Mouse (Mus musculus): Measurements from ENCODE around the gene C3.

The C3 gene

GRCm38 (mm10) chr17:57228014-57228413 lies at the start of gene C3:
C3 (minus strand) TSS chr17:57228136.
- DNase-seq, result no peak

DNA sequence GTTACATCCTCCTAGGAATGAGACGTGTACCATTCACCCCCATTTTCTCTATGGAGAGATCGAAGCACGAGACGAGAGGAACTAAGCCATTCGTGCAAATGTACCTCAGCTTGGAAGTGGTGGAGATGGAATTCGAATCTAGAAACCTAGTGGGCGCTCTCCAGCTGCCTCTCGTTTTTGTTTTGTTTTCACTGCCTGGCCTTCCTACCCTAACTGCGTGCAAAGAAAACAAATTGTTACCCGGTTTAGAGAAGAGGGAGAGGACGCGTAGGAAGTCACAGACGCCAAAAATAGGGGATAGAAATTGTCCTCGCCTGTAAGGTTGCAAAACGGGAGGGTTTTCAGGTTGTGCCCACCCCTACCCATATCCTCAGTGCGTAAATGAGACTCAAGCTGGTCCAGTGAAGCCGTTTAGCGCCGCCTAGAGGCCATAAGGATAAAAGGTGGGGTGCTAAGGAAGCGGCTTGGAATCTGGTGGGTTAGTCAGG lies 48.7 kb upstream of the C3 start:
- DNase-seq, result peak; percentile 80

- no peak for DNase-seq
Observed at GRCm38 (mm10) chr17:57275997-57276351, 48.0 kb upstream of the C3 start.

DNA sequence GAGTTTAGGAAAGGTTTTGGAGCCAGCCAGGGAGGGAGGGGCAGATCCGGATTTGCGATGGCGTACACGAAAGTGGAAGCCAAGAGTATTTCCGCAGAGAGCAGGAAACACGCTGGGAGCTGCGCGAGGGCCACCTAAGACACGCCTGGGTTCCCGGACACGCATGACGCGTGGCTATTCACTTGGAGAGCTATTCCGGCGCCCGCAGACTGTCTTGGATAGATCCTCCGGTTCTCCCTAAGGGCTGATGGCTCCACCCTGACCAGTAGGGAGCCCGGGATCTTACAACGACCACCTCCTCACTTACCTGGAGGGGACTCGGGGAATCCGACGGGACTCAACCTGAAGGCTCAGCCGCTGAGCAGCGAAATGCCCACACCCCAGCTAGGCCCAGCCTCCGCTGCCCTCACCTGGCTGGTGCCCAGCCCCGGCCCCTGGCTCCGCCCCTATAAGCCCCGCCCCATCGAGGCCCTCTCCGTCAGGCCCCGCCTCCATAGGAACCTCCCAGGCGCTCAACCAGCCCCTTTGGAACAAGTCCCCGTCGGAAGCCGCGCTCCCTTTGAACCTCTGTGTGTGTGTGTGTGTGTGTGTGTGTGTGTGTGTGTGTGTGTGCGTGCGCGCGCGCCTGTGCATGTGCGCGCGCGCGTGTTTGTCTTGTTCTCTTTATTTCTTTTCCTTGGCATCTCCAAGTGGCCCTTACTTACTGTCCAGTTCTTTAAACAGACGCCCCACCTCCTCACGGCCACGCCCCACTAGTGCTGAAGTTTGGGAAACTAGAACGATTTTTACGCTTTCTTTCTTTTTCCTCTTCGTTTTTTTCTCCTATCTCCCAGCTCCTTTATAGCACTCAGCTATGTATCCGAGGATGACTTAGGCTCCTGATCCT lies 47.4 kb upstream of the C3 start:
- DNase-seq, result peak; percentile 91

- DNase-seq, result no peak
Observed at GRCm38 (mm10) chr17:57274686-57275085, 46.8 kb upstream of the C3 start.

DNA sequence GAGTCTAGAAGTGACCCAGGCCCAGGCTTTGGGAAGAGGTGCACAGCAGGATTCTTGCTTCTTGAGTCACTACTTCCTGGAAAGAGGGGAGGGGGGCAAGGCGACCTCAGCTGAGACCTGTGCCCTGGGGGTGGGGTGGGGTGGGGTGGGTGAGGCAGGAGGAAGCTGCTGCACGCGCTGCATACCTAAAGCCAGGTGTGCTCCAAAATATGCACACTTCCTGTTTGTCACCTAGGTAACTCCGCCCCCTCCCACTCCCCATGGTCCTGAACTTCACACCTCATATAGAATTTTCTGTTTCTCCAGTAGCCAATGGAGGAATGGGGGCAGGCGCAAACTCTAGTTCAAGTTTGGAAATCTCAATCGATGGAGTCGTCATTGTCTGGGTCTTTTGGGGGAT lies 45.9 kb upstream of the C3 start:
- no peak for DNase-seq

DNA sequence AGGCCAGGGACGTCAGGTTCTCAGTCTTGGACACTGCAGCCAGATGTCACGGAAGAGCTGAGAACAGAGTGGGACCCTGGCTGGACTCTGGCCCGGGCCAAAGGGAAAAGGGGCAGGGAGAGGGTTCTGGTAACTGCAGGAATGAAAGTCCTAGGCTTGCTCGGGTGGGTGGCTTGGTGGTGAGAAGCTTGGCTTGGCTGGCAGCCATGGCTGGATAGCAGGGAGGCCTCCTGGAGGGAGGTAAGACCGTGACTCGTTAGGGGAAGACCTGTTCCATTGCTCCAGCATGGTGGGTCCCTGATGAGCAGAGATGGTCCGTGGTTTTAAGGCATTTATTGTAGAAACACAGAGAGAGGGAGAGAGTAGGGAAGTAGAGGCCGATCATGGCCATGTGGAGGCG lies 43.4 kb upstream of the C3 start:
- DNase-seq, result no peak

DNA sequence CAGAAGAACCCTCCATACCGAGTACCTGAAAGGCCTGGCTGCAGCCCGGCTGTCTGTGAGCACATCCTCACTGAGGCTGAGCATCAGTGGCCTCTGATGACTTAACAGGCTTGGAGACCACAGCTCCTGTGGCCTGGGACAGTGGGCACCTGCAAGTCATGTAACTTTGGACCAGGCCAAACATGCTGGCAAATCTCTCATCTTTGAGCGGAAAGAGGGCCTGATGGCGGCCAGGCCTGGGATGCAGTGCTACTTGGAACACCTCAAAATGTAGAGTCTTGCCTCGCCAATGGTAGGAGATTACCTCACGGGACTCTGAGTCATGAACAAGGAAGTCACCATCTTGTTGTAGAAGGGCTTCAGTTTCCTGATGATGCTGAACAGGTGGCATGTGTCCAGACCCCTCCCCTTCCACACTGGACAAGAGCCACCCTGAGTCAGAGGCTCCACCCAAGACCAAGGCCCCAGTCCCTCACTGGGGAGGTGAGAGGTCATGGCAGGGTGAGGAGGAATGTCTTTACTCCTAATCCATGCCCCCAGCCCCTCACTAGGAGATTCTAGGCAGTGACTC lies 39.7 kb upstream of the C3 start:
- no peak for DNase-seq

GRCm38 (mm10) chr17:57264972-57265945 lies 37.3 kb upstream of the C3 start:
- peak; percentile 93 for DNase-seq

- DNase-seq, result no peak
Observed at GRCm38 (mm10) chr17:57264164-57264563, 36.2 kb upstream of the C3 start.

GRCm38 (mm10) chr17:57262901-57263550 lies 35.1 kb upstream of the C3 start:
- DNase-seq, result no peak

DNA sequence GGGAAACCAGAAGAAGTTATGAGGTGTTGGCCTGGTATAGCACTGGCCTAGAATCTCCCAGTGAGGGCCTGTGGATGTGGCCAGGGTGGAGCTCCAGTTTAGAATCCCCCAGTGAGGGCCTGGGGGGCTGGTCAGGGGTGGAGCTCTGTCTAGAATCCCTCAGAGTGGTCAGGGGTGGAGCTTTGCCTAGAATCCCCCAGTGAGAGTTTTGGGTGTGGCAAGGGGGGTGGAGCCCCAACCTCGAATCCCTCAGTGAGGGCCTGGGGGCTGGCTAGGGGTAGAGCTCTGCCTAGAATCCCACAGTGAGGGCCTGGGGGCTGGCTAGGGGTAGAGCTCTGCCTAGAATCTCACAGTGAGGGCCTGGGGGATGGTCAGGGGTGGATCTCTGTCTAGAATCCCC lies 33.9 kb upstream of the C3 start:
- DNase-seq, result no peak

DNA sequence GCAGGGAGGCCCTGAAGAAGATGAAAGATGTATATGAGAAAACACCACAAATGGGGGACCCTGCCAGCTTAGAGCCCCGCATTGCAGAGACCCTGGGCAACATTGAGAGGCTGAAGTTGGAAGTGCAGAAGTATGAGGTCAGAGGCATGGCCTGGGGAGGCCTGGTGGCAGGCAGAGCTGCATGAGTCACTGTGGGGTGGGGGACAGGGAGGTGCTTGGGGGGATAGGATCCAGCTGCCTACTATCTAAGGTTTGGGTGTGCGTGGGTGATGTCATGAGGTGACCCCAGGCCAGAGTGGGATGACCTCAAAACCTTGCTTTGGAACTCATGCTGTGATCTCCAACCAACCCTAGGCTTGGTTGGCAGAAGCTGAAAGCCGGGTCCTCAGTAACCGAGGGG lies 33.4 kb upstream of the C3 start:
- DNase-seq, result no peak

- no peak for DNase-seq
Observed at GRCm38 (mm10) chr17:57260351-57260750, 32.4 kb upstream of the C3 start.

DNA sequence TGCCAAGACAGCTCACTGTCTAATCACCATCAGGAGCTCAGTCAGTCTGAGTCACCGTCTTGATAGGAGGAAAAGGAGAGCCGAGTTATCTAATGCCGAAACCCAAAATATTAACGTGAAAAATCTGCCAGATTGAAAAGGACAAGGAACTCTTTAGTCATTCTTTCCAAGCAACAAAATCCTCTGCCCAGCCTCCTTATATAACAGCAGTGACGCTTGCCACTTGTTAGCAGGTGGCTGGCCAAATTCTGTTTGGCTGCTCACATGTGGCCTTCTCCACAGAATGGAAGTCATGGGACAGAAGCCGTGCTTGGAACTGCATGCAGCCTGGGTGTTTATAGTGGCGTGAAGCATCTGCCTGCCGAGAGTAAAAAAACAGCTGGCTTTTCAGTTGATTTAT lies 31.8 kb upstream of the C3 start:
- no peak for DNase-seq

GRCm38 (mm10) chr17:57258191-57258590 lies 30.3 kb upstream of the C3 start:
- DNase-seq, result no peak

- DNase-seq, result no peak
Observed at GRCm38 (mm10) chr17:57256921-57257485, 29.1 kb upstream of the C3 start.

- no peak for DNase-seq
Observed at GRCm38 (mm10) chr17:57255354-57255753, 27.4 kb upstream of the C3 start.

DNA sequence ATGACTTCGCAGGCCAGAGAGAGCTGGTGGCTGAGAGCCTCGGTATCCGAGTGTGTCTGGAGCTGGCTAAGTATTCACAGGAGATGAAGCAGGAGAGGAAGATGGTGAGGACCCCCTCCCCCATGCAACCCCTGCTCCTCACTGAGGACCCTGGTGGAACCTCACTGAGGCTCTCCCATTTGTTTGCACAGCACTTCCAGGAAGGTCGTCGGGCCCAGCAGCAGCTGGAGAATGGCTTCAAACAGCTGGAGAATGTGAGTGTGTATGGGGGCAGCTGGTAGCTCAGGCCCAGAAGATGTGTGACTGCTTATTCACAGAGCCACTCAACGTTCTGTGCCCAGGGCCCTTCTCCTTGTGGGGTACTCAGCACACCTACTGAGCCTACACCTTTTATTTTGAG lies 25.4 kb upstream of the C3 start:
- no peak for DNase-seq

DNA sequence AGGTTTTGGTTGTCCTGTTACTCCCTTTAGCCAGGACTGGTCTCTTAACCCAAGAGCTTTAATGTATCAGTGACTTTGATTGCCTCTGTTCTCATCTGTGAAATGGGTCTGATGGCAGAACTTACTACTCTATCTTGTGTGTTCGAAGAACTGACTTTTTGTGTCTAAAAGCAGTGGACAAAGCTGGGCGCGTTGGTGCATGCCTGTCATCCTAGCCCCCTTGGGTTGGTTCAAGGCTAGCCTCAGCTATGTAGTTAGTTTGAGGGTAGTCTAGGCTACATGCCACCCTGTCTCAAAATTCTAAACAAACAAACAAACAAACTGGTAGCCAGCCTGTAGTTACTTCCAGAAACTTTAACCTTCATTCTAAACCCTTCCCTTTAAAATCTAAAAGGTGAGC lies 23.5 kb upstream of the C3 start:
- no peak for DNase-seq

GRCm38 (mm10) chr17:57250461-57251160 lies 22.7 kb upstream of the C3 start:
- DNase-seq, result peak; percentile 67
